Mouse (Mus musculus): ENCODE measurements at regions not wholly inside any gene's neighbourhood (a gene's known extent, or its start where the extent isn't known, plus 50 kb on each side); places are given as distances from the start of the nearest gene placed in this dataset.

- no peak for DNase-seq (ENCODE audit: extremely low read depth, insufficient read length, low spot score)
These were observed 55.5 kb upstream of the Arid5b start for GRCm38 (mm10) chr10:68334054-68334453.
